Mouse (Mus musculus): ENCODE results near the gene Rita1. TPM values are rescaled to one million over a fixed set of nuclear protein-coding genes. Genes with fewer than 3 reads are reported as not detected.

Gene Rita1
- total RNA-seq, 2 experiments from 2014 or later, result 3.8 TPM; not detected in 1

DNA sequence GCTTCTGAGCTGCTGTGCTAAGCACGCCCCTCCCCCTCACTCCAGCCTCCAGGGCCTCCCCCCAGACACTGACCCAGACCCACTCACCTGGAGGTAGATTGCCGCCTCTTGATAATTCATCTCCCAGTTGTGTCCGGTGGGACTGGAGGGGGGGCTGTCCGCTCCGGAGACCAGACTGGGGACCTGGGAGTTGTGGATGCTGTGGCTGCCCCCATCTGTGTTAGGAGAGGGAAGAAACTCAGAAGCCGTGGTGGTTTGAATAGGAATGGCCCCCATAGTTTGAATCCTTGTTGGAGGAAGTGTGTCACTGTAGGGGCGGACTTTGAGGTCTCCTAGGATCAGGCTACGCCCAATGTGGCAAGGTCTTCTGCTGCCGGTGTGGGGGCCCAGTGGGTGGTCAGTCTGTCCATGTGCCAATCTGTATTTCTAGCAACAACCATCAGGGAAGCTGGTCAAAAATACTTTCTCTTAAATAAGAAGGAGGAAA is 52.2 kb downstream of the Rita1 start:
- ATAC-seq (replicated peaks; ENCODE audit: low FRiP score, poor library complexity, severe bottlenecking), result no peak

DNA sequence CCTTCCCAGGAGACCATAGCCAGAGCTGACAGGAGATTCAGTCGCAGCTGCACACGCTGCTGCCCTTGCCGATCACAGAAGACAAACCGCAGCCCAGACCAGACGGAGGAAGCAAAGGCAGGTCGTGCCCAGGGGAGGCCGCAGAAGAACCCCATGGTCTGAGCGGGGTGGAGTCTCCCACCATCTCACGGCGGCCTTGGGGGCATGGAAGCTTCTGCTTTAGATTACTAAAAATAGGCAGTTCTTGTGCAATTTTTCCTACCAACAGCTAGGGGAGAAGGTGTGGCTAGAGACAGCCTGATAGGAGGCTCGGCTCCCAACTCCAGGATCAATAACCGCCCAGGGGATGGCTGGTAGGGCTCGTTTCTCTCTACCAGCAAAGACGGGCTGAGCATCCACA is 53.6 kb downstream of the Rita1 start:
- ATAC-seq (replicated peaks; ENCODE audit: low FRiP score, poor library complexity, severe bottlenecking), result no peak

DNA sequence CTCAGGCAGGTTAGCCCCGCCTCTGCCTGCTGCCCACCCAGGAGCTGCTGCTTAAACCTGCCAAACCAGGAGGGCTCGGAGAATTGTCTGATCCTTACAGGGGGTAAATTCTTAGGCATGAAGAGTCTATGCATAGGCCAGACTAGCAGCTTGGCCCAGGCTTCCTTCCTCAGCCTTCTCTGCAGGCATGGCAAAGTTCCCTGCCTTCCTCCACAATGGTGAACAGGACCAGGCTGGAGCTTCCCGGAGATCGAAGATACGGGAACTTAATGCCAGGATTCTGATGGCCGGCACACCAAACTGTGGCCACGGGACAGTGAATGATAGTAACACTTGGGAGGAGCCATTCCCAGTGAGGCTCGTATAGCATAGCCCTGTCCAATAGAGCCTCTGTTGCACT is 54.3 kb downstream of the Rita1 start:
- ATAC-seq (replicated peaks; ENCODE audit: low FRiP score, poor library complexity, severe bottlenecking), result no peak

DNA sequence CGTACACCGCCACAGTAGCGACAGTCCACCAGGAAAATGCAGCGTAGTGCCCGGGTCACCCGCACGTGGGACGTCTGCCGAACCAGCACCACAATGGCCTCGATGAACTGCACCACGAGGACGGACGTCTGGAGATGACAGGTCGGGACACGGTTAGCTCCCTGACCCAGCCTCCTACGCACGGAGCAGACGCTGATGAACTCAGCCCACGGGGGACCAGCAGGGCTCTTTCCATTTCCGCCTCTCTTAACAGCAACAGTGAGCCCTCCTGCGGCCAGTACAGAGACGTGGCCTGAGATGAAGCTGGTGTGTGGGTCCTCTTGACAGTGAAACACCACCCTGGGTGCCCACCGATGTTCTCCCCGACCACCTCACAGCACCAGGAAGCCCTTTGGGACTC is 56.5 kb downstream of the Rita1 start:
- no peak for ATAC-seq (replicated peaks; ENCODE audit: low FRiP score, poor library complexity, severe bottlenecking)

DNA sequence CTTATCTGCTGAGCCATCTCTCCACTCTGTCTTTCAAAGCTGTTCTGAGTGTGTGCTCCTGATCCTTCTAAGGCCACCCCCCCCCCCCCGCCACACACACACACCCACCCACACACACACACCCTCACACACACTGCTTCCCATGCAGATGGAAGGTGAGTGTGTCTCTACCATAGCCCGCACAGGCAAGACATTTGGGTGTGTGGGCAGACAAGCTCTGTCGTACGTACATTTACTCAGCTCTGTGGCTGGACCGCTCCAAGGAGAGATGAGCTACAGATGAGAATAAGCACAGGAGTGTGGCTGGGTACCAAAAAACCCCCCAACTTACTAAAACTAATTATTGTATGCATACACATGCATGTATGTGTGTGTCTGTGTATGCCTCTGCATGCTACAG is 61.7 kb downstream of the Rita1 start:
- no peak for ATAC-seq (replicated peaks; ENCODE audit: low FRiP score, poor library complexity, severe bottlenecking)

DNA sequence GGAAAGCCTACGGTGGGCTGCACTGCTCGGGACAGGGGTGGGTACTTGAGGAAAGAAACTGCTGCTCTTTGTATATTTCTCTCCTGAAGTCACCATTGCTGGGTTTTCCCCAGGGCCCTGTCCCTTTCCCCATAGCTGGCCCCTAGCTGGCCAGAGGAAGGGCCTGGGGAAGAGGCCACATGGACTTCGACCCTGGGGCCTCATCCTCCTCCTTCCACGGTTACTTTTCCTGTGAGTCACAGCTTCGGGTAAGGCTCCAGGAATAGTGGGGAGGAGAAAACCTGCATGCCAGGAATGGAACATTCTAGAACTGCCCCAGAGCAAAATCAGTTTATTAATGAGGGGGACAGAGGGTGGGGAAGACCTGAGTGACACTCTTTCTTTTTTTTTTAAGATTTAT is 62.3 kb downstream of the Rita1 start:
- ATAC-seq (replicated peaks; ENCODE audit: low FRiP score, poor library complexity, severe bottlenecking), result no peak

DNA sequence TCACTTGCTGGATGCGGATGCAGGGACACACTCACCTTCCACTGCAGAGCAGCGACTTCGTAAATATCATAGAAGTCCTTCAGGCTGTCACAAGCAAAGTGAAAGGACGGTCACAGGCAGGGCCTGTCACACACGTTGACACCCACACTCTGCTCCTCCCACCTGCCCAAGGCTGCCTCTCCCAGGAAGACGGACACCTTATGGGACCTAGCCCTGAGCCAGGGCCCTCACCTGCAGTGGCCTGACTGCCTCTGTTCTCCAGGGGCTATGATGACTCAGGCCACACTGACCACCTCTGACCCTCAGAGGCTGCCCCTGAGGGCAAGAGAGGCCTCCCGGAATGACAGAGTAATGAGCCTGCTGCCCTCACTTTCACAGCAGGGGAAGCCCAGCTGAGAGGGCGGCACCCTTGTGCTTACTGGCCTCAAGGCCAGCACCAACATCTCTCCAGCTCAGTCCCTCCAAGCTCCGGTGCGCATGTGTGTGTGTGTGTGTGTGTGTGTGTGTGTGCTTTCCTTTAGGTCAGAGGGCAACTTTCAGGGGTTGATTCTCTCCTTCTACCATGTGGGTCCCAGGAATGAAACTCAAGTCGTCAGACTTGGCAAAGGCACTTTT is 64.0 kb downstream of the Rita1 start:
- no peak for ATAC-seq (replicated peaks; ENCODE audit: low FRiP score, poor library complexity, severe bottlenecking)

Other genes starting within 250 kb of the Rita1 start
- not detected in 2 replicates for gene Lhx5, start 180.9 kb downstream of the Rita1 start, total RNA-seq (2015; ENCODE audit: low replicate concordance)
- not detected in 2 replicates for gene Lhx5, start 180.9 kb downstream of the Rita1 start, total RNA-seq (2017; ENCODE audit: low replicate concordance)
- not detected in 2 replicates for gene Sdsl, start 139.8 kb downstream of the Rita1 start, total RNA-seq (2015; ENCODE audit: low replicate concordance)
- gene Sdsl, start 139.8 kb downstream of the Rita1 start, total RNA-seq (2017; ENCODE audit: low replicate concordance), result 3.4 and 3.9 TPM in 2 replicates
- not detected in 2 replicates for gene Sds, start 136.1 kb downstream of the Rita1 start, total RNA-seq (2015; ENCODE audit: low replicate concordance)
- gene Sds, start 136.1 kb downstream of the Rita1 start, total RNA-seq (2017; ENCODE audit: low replicate concordance), result not detected in 2 replicates
- 1.7 and 7.7 TPM in 2 replicates for gene Plbd2, start 109.0 kb downstream of the Rita1 start, total RNA-seq (2015; ENCODE audit: low replicate concordance)
- 1.4 and 3.8 TPM in 2 replicates for gene Plbd2, start 109.0 kb downstream of the Rita1 start, total RNA-seq (2017; ENCODE audit: low replicate concordance)
- 14.2 and 17.1 TPM in 2 replicates for gene Slc8b1, start 101.4 kb downstream of the Rita1 start, total RNA-seq (2015; ENCODE audit: low replicate concordance)
- 6.1 and 8.4 TPM in 2 replicates for gene Slc8b1, start 101.4 kb downstream of the Rita1 start, total RNA-seq (2017; ENCODE audit: low replicate concordance)
- gene Tpcn1, start 23.9 kb downstream of the Rita1 start, total RNA-seq (2015; ENCODE audit: low replicate concordance), result 199 and 213 TPM in 2 replicates
- gene Tpcn1, start 23.9 kb downstream of the Rita1 start, total RNA-seq (2017; ENCODE audit: low replicate concordance), result 147 and 161 TPM in 2 replicates
- 3.8 and 10.4 TPM in 2 replicates for gene Iqcd, start 23.6 kb downstream of the Rita1 start, total RNA-seq (2015; ENCODE audit: low replicate concordance)
- gene Iqcd, start 23.6 kb downstream of the Rita1 start, total RNA-seq (2017; ENCODE audit: low replicate concordance), result 15.2 and 21.7 TPM in 2 replicates
- gene Ddx54, start 150 bp upstream of the Rita1 start, total RNA-seq (2015; ENCODE audit: low replicate concordance), result 1.7 and 1.9 TPM in 2 replicates
- 5.2 and 6.0 TPM in 2 replicates for gene Ddx54, start 150 bp upstream of the Rita1 start, total RNA-seq (2017; ENCODE audit: low replicate concordance)
- not detected in 2 replicates for gene Cfap73, start 21.6 kb upstream of the Rita1 start, total RNA-seq (2015; ENCODE audit: low replicate concordance)
- gene Cfap73, start 21.6 kb upstream of the Rita1 start, total RNA-seq (2017; ENCODE audit: low replicate concordance), result not detected in 2 replicates
- gene Rasal1, start 36.2 kb upstream of the Rita1 start, total RNA-seq (2015; ENCODE audit: low replicate concordance), result not detected in 2 replicates
- gene Rasal1, start 36.2 kb upstream of the Rita1 start, total RNA-seq (2017; ENCODE audit: low replicate concordance), result not detected in 2 replicates
- gene Dtx1, start 99.3 kb upstream of the Rita1 start, total RNA-seq (2015; ENCODE audit: low replicate concordance), result not detected in 2 replicates
- gene Dtx1, start 99.3 kb upstream of the Rita1 start, total RNA-seq (2017; ENCODE audit: low replicate concordance), result not detected in 2 replicates
- 10.2 and 17.9 TPM in 2 replicates for gene Oas2, start 137.3 kb upstream of the Rita1 start, total RNA-seq (2015; ENCODE audit: low replicate concordance)
- 3.8 and 7.0 TPM in 2 replicates for gene Oas2, start 137.3 kb upstream of the Rita1 start, total RNA-seq (2017; ENCODE audit: low replicate concordance)
- 67.2 and 98.2 TPM in 2 replicates for gene Oas3, start 165.1 kb upstream of the Rita1 start, total RNA-seq (2015; ENCODE audit: low replicate concordance)
- gene Oas3, start 165.1 kb upstream of the Rita1 start, total RNA-seq (2017; ENCODE audit: low replicate concordance), result 75.8 and 76.4 TPM in 2 replicates
- 4.2 TPM in 1 of 2 replicates, not detected in the other for gene Oas1e, start 182.9 kb upstream of the Rita1 start, total RNA-seq (2015; ENCODE audit: low replicate concordance)
- gene Oas1e, start 182.9 kb upstream of the Rita1 start, total RNA-seq (2017; ENCODE audit: low replicate concordance), result 1.4 and 3.9 TPM in 2 replicates
- 1.7 and 9.8 TPM in 2 replicates for gene Oas1c, start 199.9 kb upstream of the Rita1 start, total RNA-seq (2015; ENCODE audit: low replicate concordance)
- 2.3 and 3.3 TPM in 2 replicates for gene Oas1c, start 199.9 kb upstream of the Rita1 start, total RNA-seq (2017; ENCODE audit: low replicate concordance)
- not detected in 2 replicates for gene Oas1f, start 234.8 kb upstream of the Rita1 start, total RNA-seq (2015; ENCODE audit: low replicate concordance)
- not detected in 2 replicates for gene Oas1f, start 234.8 kb upstream of the Rita1 start, total RNA-seq (2017; ENCODE audit: low replicate concordance)
- gene Oas1h, start 248.8 kb upstream of the Rita1 start, total RNA-seq (2015; ENCODE audit: low replicate concordance), result not detected in 2 replicates
- gene Oas1h, start 248.8 kb upstream of the Rita1 start, total RNA-seq (2017; ENCODE audit: low replicate concordance), result not detected in 2 replicates